Mouse (Mus musculus) 3134 (cell line): ENCODE results near the gene Hsd3b7.
"Not testable (repeated sequence)": the region's sequence is repeated elsewhere in the genome, so short reads cannot be mapped to it uniquely, and the experiment has no call there.

Experiments used
- DNase-seq: peaks from one replicate; pipeline ENCODE4 v3.0.0-alpha.2; 2011; ENCODE audit warnings: low spot score; ENCODE audit not compliant: insufficient read length; ENCODE audit errors: extremely low read depth

Gene Hsd3b7

DNA sequence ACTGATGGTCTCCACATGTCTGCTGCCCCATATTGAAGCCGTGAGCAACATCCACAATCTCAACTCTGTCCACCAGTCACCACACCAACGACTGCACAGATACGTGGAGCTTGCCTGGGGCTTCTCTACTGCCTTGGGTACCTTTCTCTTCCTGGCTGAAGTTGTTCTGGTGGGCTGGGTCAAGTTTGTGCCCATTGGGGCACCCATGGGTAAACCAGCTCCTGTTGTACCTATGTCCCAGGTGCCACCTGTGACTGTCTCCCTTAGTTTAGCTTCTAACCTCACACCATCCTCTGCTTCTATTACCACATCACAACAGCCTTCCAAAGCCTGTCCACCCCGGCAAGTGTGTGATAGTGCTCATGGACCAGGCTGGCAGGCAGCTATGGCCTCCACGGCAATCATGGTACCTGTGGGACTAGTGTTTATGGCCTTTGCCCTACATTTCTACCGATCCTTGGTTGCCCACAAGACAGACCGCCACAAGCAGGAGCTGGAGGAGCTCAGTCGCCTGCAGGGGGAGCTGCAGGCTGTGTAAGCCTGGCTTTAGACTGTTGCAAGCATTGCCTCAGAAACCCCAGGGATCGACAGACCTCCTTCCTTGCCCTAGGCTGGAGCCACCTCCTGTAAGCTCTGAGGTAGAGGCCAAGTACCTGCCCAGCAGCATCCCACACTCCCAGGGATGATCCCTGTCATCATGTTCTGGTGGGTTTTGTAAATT, 26.6 kb upstream of the Hsd3b7 start:
- DNase-seq, result peak; percentile 48

DNA sequence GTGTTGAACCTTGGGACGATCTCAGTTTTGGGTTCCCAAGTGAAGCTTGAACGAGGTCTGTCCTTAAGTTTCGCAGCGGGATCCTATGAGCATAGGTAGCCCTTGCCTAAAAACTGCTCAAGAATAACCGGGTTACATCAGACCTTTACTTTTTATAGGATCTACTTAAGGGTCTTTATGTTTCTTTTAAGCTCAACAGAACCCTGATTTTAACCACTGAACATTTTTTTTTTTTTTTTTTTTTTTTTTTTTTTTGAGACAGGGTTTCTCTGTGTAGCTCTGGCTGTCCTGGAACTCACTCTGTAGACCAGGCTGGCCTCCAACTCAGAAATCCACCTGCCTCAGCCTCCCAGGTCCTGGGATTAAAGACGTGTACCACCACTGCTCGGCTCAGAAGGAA, 24.6 kb upstream of the Hsd3b7 start:
- not testable (repeated sequence) for DNase-seq

- DNase-seq, result peak; percentile 86
These were observed 24.0 kb upstream of the Hsd3b7 start, which contains the start of gene Setd1a for GRCm38 (mm10) chr7:127776426-127776825. Gene Setd1a, plus strand, starts transcription at chr7:127776670.

- peak; percentile 93 for DNase-seq
These were observed 23.4 kb upstream of the Hsd3b7 start for GRCm38 (mm10) chr7:127776878-127777473.

DNA sequence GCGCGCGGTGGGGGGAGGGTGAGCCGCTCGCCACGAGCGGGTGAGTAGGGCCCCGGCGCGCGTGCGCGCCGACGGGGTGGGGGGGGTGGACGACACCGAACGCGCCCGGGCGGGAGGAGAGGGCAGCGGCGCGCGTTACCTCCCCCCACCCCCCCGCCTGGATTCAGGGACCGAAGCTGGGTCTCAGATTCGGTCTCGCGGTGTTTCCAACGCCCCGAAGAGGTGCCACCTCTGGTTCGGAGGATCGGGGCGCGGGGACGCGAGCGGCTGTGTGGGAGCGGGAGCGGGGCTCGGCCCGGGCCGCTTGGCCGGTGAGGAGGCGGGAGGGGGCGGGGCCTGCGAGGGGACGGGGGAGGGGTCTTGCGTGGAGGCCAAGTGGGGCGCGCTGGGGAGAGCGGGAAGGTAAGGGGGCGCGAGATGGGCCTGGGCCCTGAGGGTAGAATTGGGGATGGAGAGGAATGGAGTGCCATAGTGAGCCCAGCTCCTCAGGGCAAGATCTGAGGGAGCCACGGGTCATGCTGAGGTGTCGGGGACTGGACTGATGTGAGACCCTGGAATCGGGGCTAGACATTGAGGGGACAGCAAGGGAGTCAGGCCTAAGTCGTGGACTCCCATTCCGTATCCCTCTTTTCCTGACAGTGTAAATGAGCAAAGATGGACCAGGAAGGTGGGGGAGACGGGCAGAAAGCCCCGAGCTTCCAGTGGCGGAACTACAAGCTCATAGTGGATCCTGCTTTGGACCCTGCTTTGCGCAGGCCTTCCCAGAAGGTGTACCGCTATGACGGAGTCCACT, 22.7 kb upstream of the Hsd3b7 start:
- peak; percentile 65 for DNase-seq

DNA sequence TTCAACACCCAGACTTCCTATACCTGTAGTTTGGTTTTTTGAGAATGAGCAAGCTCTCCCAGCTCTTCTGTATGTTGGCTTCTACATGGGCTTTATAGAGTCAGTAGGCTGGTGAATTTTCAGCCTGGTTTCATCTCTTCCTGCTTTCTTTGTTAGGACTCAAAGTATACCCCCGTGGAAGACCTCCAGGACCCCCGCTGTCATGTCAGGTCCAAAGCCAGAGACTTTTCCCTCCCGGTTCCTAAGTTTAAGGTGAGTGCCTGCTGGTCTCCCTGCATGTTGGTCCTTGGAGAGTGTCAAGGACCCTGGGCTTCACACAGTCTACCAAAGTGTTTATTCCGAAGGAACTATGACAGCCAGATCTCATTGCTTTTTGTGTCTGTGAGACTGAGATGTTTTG, 22.1 kb upstream of the Hsd3b7 start:
- DNase-seq, result no peak

GRCm38 (mm10) chr7:127785308-127785707, 15.1 kb upstream of the Hsd3b7 start, which contains the start of gene Gm49388:
Gene Gm49388, plus strand, starts transcription at chr7:127785608.
- no peak for DNase-seq

DNA sequence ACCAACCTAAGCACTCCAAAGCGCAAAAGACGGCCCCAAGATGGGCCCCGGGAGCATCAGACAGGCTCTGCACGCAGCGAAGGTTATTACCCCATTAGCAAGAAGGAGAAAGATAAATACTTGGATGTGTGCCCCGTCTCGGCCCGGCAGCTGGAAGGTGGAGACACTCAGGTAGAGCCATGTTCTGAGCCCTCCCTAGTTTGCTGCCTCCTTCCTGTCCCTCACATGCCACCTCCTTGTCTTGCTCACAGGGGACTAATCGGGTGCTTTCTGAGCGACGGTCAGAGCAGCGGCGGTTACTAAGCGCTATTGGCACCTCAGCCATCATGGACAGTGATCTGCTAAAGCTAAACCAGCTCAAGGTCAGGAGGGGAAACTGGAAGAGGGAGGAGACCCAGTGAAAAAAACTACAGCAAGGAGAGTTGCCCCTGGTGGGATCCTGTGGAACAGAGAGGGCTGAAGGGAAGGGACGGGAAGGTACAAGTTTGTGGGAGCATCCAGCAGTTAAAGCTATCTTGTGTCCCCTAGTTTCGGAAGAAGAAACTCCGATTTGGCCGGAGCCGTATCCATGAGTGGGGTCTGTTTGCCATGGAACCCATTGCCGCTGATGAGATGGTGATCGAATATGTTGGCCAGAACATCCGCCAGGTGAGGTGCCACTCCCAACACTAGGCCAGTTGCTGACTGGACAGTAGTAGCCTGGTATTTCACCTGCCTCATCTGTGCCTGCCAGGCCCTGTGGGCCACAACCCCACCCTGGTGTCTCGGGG, 3.1 kb upstream of the Hsd3b7 start:
- DNase-seq, result no peak

- DNase-seq, result no peak
These were observed 1.8 kb upstream of the Hsd3b7 start for GRCm38 (mm10) chr7:127798591-127798990.

- no peak for DNase-seq
These were observed 1.2 kb upstream of the Hsd3b7 start for GRCm38 (mm10) chr7:127799211-127799610.

DNA sequence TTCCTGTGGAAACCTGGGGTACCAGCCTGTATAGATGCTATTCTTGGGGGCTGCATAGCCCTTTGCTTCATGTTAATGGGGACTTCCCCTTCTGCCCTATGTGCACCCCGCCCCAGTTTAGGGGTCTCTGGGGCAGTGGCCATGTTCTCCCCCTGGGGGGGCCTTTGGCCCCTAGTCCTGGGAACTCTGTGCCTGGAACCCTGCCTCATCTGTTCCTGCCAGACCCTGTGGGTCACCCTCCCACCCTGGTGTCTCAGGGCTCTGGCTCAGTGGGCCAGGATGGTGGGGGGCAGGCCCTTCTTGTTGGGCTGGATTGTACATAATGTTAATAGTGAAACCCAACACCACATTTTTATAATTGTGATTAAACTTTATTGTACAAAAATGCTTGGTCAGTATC, 666 bp upstream of the Hsd3b7 start:
- no peak for DNase-seq

DNA sequence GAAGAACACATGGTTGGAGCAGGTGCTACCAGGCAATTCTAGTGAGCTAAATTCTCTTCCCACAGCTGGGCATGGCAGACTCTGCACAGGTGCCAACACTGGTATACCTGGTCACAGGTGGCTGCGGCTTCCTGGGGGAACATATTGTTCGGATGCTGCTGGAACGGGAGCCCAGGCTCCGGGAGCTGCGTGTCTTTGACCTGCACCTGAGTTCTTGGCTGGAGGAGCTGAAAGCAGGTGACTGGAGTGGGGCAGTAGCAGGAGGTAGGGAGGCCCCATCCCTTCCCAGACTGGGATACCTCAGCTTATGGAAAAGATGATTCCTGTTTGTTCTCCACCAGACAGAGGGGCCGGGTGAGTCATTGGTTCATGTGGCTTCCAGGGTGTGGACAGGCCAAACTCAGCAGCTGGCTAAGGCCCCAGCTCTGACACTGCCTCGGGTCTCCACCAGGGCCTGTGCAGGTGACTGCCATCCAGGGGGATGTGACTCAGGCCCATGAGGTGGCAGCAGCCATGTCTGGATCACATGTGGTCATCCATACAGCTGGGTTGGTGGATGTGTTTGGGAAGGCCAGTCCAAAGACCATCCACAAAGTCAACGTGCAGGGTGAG, 712 bp downstream of the Hsd3b7 start:
- peak; percentile 76 for DNase-seq

DNA sequence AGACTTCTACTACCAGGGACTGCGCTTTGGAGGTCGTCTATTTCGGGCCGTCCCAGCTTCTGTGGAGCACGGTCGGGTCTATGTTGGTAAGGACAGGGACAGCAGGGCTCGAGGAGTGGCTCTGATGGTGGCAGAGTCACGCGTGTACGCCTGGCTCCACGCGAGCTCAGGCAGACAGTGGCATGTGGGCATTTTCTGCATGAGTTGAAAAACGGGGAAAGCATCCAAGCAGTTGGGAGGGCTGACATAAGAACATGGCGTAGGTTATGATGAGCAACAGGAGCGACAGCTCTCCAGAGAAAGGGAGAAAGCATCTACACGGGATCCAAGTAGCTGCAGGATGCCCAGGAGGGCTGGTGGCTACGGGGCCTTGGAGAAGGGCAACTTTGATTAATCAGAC, 1.9 kb downstream of the Hsd3b7 start:
- DNase-seq, result no peak

DNA sequence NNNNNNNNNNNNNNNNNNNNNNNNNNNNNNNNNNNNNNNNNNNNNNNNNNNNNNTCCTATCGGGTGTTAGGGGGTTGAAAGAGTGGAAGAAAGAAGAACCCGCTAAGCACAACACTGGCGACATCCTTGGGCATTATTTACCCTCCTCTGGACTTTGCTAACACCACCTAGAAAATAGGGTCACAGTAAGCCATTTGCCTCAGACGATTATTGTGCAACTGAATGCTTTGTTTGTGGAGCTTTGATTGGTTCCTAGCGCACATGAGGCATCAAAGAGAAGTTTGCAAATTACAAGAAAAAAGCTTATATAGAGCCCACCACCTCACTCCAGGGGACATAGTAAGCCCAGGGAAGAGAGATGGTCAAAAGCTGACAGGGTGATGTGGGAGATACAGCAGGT, 8.4 kb downstream of the Hsd3b7 start:
- no peak for DNase-seq

DNA sequence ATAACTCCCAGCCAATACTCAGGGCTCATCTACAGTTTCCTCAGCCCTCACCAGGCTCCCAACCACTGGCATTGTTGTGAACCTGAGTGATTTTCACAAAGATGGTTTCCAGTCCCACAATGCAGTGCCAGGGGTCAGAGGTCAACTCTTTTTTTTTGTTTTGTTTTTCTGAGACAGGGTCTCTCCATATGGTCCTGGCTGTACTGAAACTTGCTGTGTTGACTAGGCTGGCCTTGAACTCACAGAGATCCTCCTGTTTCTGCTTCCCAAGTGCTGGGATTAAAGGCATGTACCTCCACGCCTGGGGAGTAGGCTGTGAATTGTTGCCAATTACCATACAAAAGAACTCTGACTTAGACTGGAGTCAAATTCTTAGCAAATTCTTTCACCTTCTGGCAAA, 9.4 kb downstream of the Hsd3b7 start:
- DNase-seq, result no peak

GRCm38 (mm10) chr7:127810650-127811049, 10.2 kb downstream of the Hsd3b7 start:
- DNase-seq, result no peak

- no peak for DNase-seq
These were observed 10.8 kb downstream of the Hsd3b7 start for GRCm38 (mm10) chr7:127811240-127811639.

DNA sequence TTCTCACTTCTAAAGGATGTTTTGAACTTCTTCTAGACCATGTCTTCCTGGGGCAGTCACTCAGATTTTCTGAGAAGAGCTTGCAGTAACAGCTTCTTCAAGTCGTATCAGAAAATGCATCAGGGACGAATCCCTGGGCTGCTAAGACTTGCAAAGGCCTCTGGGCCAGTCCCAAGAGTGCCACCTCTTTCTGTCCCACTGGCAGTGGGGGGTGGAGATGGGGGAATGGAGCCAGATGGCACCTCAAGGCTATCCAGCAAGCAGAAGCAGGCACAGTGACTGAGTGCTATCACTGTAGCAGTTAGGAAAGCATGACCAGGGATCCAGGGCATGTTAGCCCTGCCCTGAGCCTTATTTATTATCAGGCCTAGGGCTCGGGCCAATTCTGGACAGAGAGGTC, 11.9 kb downstream of the Hsd3b7 start:
- DNase-seq, result no peak

DNA sequence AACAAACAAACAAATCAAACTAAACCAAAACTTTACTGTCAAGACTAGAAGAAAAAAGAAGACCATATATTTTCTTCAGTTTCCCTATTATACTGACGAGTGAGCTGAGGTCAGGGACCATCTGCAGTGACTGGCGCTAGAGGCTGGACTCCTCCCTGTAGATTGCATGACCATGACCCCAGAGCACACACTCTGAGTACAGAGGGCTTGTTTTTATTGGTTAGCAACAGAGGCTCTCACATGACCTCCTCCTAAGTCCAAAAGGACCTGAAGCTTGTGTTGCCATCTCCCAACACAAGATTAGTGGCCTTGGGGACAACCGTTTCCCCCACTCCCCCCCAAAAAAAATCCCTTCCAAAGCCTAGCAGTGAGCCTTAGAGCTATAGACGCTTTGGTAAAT, 13.4 kb downstream of the Hsd3b7 start:
- DNase-seq, result no peak

- no peak for DNase-seq
These were observed 14.0 kb downstream of the Hsd3b7 start for GRCm38 (mm10) chr7:127814241-127814921.
